Mouse (Mus musculus): ENCODE results near the gene Sipa1l1.

Gene Sipa1l1

DNA sequence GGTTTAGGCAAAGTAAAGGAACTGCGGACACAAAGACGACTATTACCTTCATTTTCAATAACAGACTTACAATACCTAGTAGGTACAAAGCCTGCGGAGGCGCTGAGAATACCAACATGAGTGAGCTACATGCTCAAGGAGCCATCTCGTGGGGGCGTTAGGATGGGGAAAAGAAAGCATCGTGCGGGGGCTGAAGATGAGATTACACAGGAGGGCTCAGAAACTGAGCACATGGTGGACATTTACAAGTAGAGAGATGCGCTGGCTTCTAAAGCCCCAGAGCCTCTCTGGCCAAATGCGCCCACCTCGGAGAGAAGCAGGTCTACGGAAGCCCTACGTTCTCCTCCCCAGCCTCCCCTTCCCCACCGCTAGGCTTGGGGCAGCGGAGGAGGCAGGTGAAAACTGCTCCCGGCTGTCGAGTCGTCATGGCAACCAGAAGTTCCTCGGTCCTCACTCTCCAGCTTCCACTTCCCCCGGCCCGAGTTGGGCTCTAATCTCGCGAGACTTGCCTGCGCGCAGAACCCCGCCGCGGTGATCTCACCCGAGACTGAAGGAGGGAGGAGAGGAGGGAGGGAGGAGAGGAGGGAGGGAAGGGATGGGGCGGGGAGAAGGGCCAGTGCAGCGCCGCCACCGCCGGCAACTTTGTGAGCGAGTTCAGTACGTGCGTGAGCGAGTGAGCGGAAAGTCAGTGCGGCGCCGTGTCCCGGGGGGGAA, at the start of gene Sipa1l1:
Gene Sipa1l1, plus strand, starts transcription at position 501 of the 714 bp plus-strand sequence.
- peak; percentile 99 for DNase-seq (ENCODE audit: low read depth, low spot score)

GRCm38 (mm10) chr12:82121947-82122346, 47.2 kb upstream of the Sipa1l1 start:
- DNase-seq (ENCODE audit: low read depth, low spot score) = no peak

- peak; percentile 46 for DNase-seq (ENCODE audit: low read depth, low spot score)
These were observed 46.5 kb upstream of the Sipa1l1 start for GRCm38 (mm10) chr12:82122450-82123249.

DNA sequence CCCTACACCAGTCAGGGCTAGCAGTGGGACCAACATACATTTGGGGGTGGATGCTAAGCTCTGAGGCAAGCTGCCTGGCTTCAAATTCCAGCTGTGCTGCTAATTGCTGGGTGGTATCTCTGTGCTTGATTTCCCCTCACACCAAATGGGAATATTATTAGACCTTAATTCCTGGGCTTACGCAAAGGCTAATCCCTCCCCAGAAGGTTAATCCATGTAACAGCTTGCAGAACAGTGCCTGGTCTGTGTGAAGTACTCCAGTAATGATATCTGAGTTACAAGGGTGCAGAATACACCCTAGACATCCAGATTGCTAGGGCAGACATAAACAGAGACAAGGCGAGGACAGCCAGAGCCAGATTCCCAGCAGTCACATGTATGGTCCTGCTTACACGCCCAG, 42.3 kb upstream of the Sipa1l1 start:
- no peak for DNase-seq (ENCODE audit: low read depth, low spot score)

GRCm38 (mm10) chr12:82139234-82140166, 29.6 kb upstream of the Sipa1l1 start:
- DNase-seq (ENCODE audit: low read depth, low spot score) = no peak

- no peak for DNase-seq (ENCODE audit: low read depth, low spot score)
These were observed 25.7 kb upstream of the Sipa1l1 start for GRCm38 (mm10) chr12:82143371-82143770.

DNA sequence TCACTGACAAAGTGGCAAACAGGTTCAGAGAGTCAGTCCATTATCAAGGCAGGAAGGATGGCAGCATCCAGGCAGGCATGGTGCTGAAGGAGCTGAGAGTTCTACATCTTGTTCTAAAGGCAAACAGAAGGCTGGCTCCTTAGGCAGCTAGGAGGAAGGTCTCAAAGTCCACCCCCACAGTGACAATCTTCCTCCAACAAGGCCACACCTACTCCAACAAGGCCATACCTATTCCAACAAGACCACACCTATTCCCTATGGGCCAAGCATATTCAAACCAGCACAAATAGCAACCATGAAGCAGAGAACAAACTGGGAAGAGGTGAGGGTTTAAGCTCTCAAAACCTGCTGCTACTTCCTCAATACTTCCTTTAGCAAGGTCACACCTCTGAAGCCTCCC, 23.9 kb upstream of the Sipa1l1 start:
- no peak for DNase-seq (ENCODE audit: low read depth, low spot score)

DNA sequence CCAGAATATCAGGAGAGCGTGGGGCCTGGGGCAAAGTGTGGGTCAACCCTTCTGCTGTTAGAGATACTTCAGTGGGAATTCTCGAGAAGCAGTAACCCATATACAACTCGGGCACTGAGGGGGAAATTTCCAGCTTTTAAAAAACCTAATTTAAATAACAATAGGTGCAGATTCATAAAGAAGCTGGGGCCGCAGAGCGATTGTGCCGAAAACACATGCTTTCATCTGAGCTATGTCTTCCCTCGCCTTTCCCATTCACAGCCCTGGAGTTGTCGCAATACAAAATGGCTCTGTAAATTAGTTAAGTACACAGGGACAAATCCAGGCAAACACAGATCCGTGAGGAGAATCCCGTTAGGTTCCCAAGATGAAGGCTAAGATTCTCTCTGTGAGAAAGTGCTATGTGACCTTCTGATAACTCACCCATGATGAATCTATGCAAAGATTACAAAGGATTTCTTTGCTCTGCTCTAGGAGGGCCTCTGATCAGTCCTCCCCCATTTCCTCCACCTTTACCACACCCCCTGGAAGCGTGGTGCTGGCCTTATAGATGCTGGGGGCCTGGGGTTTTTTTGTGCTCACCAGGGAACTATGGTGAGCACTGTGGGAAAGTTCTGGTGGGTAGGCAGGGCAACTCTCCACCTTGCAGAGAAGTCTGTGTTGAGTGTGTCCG, 22.0 kb upstream of the Sipa1l1 start:
- DNase-seq (ENCODE audit: low read depth, low spot score) = no peak

DNA sequence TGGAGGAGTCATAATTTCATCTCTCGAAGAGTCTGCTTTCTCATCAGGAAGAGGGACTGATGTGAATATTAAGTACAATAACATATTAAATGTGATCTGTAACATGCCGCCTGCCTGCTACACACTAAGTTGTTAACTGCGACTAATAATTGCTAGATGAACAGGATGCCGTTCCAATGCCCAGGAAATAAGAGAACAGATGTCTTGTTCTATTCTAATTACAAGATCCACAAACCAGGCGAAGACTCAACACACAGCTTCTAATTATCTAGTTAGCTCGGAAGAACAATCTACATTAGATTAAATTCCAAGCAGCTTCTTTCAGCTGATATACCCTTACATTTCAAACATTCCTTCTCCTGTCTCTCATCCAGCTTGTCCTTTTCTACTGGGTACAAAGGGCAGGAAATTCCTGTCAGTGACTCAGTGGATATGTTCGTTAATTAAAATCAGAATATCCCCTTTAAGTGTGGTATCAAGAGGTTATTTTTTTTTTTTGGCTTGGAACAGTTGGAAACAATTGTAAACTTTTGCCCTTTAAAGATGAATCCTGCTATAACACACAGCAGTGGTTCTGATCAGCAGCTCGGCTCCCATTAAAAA, 20.7 kb upstream of the Sipa1l1 start:
- no peak for DNase-seq (ENCODE audit: low read depth, low spot score)

GRCm38 (mm10) chr12:82151019-82151418, 18.1 kb upstream of the Sipa1l1 start:
- DNase-seq (ENCODE audit: low read depth, low spot score) = no peak

GRCm38 (mm10) chr12:82154527-82154926, 14.6 kb upstream of the Sipa1l1 start:
- DNase-seq (ENCODE audit: low read depth, low spot score) = no peak

DNA sequence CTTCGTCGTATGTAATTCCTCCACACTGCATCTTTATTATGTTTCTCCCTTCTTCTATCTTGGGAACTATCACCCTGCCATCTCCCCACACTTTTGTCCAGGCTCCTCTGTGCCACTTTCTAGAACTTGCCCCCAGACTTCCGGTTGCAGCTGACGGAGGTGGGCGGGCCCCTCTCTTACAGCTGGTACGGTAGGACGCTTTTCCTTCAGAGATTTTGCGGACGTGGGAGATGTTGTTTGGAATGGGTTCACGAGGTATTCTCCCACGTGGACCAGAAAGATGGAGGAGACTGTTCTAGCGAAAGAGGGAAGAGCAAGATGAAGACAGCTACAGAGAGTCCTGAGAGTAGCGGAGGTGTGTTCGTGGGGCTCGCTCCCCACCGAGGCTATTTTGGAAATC, 10.6 kb upstream of the Sipa1l1 start:
- DNase-seq (ENCODE audit: low read depth, low spot score) = no peak

DNA sequence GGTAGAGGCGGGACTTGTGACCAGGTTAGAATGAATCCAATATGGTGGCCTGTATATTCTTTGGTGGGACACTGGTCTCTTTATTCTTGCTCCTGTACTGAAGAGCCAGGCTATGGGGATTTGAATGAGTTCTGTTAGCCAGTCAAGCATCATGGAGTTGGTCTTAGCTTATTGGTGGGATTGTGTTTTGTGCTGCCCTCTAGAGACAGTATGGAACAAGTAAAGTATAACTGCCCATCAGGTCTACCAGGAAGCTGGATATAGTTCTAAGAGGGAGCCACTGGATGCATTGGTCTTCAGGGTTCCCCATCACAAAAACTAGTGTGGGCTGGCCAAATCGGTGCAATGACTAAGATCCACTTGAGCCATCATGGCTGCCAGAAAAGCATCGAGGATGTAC, 9.7 kb upstream of the Sipa1l1 start:
- no peak for DNase-seq (ENCODE audit: low read depth, low spot score)

DNA sequence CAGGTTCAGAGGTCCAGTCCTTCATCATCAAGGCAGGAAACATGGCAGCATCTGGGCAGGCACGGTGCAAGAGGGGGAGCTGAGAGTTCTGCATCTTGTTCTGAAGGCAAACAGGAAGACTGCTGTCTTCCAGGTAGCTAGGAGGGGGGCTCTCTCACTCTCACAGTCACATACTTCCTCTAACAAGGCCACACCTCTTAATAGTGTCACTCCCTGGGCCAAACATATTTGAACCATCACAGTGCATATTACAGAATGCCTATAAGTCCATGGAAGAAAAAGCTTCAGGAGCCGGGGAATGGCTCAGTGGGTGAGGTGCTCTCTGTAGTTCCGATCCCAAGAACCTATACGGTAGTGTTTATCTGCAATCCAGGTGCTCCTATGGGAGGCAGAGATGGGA, 3.5 kb upstream of the Sipa1l1 start:
- no peak for DNase-seq (ENCODE audit: low read depth, low spot score)

DNA sequence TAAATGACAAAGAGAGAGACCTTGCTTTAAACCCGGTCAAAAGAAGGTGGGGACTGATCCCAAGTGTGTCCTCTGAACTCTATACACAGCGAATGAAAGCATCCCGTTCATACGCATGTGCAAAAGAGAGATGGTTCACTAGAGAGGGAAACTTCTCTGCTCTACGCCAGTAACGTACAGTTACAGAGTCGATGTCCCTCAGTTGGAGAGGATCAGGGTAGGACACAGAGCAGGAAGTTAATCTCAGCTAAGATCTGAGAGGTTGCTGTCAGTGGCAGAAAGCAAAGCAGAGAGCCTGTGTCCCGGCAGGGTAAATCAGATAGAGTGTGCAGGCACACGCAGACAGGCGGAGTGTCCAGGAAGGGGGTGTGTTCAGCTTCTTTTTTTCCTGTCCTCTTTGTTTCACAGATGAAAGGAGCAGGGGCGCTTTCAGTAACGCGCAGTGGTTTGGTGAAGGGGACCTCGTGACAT, 3.0 kb upstream of the Sipa1l1 start:
- no peak for DNase-seq (ENCODE audit: low read depth, low spot score)

DNA sequence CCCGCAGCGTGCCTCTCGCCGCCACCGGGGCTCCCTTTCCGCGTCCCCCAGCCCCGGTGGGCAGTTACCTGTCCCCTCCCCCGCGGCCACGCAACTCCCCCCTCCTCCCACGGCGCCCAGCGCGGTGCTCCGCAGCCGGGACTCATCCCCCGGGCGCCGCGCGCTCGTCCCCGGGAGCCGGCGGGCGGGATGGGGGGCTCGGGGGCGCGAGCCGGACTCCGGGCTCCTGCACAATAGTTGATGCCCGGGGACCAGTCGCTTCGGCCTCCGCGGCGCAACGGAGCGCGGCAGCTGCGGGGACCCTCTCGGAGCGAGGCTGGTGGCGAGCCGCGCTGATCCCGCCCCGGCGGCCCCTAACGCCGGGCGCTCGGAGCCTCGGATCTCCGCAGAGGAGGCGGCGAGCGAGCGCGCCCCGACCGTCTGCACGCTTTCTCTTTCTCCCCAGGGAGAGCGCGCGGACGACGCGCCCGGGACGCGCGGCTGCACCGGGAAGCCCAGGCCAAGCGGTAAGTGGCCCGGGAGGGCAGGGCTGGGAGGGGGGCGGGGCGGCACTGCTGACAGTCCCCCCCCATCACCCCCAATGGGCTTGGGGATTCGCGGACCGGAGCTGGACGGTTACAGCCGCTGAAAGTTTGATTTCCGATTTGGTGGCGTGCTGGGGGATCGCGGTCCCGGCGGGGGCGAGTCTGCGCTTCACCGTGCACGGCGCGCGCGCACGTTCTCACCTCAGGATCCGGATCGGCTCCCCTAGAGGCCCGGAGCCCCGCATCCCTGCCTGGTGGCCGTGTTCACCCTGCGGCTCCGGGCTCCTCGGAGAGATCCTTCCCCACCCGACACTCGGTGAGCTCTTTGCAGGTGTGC, 681 bp downstream of the Sipa1l1 start:
- peak; percentile 50 for DNase-seq (ENCODE audit: low read depth, low spot score)

DNA sequence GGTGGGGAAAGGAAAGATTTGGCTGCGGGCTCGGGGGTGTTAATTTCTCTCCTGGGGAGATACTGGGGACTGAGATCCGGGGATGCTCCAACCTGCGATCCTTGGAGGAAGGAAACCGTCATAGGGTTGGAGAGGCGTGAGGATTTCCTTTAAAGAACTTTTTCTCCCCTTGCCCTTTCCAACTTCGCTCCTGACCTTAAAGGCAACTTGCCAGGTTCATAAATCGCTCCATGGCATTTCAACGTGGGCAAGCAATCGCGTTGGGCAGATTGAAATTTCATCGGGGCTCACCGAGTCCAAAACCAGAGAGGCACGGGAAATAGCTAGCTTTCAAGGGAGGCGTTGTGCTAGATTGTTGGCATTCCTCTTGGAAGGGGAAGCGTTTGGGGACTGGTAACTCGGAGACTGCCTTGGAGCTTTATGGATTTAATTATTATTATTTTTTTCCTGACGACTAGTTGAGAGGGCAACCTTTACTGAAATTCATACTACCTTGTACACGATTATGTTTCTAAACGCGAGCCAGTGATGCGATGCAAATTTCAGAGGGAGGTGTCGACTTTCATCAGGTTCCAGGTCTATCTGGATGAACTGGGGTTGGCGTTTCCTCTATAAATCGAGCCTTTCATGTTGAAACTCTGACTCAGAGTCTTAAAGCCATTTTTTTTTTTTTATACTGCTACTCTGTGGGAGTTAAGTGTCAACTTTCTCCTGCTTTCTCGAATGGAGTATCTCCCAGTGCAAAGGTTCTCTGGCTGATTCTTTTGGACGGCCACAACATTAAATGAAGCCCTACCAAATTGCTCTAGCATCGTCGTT, 1.6 kb downstream of the Sipa1l1 start:
- peak; percentile 35 for DNase-seq (ENCODE audit: low read depth, low spot score)

DNA sequence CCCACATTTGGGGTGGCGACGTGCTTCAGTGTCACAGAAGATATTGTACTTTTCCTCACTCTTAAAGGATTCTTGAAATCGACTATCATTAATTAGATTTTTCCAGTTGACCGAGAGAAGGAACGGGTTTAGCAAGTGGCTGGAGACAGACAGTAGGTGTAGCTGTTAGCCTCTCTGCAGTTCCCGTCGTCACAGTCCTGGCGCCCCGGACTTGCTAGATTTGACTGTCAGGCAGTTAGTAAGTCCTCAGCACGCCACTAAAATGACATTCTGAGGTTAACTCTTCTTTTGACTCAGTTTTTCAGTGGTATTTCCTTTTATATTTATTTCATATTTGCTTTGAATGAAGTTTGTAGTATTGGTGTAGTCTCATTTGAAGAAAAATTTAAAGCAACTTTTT, 2.5 kb downstream of the Sipa1l1 start:
- no peak for DNase-seq (ENCODE audit: low read depth, low spot score)

DNA sequence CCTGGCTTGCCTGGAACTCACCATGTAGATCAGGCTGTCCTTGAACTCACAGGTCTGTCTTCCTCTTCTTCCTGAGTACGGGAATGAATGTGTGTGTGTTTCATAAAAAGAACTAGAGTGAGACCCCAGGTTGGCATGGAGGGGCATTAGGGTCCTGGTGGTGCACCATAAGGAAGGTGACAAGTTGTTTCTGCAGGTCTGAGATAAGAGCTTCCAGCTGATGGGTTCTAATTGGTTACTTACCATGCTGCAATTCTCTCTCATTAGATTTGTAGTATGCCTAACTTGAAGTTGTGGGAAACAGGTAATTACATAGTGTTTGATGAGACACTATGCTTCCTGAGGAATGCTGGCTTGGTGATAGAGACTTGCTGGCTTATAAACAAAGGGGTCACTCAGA, 4.5 kb downstream of the Sipa1l1 start:
- no peak for DNase-seq (ENCODE audit: low read depth, low spot score)
